Mouse (Mus musculus): ENCODE measurements around the gene Fcgr4. TPM values are rescaled to one million over a fixed set of nuclear protein-coding genes. Genes with fewer than 3 reads are reported as not detected.

Fcgr4 gene
- total and polyA plus RNA-seq, 3 experiments = not detected

GRCm38 (mm10) chr1:171011733-171012132, 7.0 kb upstream of the Fcgr4 start:
- no peak for TF ChIP-seq TAL1 (IDR thresholded peaks at IDR 0.05; ENCODE audit: low read length)
- TF ChIP-seq CHD1 (IDR thresholded peaks at IDR 0.05; ENCODE audit: low read depth, low read length) = no peak
- TF ChIP-seq ZNF384 (IDR thresholded peaks at IDR 0.05; ENCODE audit: low read depth, low read length) = no peak
- TF ChIP-seq KAT2A (conservative IDR thresholded peaks at IDR 0.05; ENCODE audit: low read depth, low read length) = no peak
- no peak for TF ChIP-seq MAX (IDR thresholded peaks at IDR 0.05; ENCODE audit: low read length)
- no peak overlapping the region for H3K9ac ChIP-seq (ENCODE audit: control insufficient read depth, low read depth, low read length, poor library complexity, severe bottlenecking)

GRCm38 (mm10) chr1:171016676-171017356, 1.9 kb upstream of the Fcgr4 start:
- Histone ChIP-seq H3K27me3 (ENCODE audit: control insufficient read depth in 1 of 2, insufficient read depth in 2 of 2, low read length in 2 of 2) (no peaks in the 10 kb centered on the region), H3K79me2 (ENCODE audit: control insufficient read depth, insufficient read depth, low read length, poor library complexity) (no peaks in the 10 kb centered on the region), H3K9ac (ENCODE audit: control insufficient read depth, low read depth, low read length, poor library complexity, severe bottlenecking) (no peak overlapping the region), H3K4me3 (ENCODE audit: control insufficient read depth in 1 of 2, insufficient read depth in 1 of 2, low read depth in 2 of 2, low read length in 2 of 2) (no peak overlapping the region), H3K36me3 (ENCODE audit: control insufficient read depth in 1 of 2, insufficient read depth in 2 of 2, low read length in 2 of 2) (no peaks in the 10 kb centered on the region), H3K9me3 (replicated peaks; ENCODE audit: insufficient read depth, low read length) (no peaks in the 10 kb centered on the region), H3K27ac (ENCODE audit: control insufficient read depth, low read depth, low read length) (no peak overlapping the region), H3K4me1 (ENCODE audit: control insufficient read depth in 1 of 2, insufficient read depth in 2 of 2, low read length in 2 of 2) (no peaks in the 10 kb centered on the region; a peak in 1 of 4 replicates)
- TF ChIP-seq MAZ (IDR thresholded peaks at IDR 0.05; ENCODE audit: low read depth, low read length) = no peak
- no peak for TF ChIP-seq JUND (IDR thresholded peaks at IDR 0.05; ENCODE audit: low read depth, low read length)
- no peak for TF ChIP-seq POLR2AphosphoS2 (IDR thresholded peaks at IDR 0.05; ENCODE audit: low read length)
- no peak for TF ChIP-seq ZKSCAN1 (IDR thresholded peaks at IDR 0.05; ENCODE audit: low read depth, low read length)
- no peak for TF ChIP-seq MEF2A (IDR thresholded peaks at IDR 0.05; ENCODE audit: extremely low read depth, insufficient replicate concordance, low read depth, low read length, poor library complexity, severe bottlenecking)
- TF ChIP-seq RCOR1 (IDR thresholded peaks at IDR 0.05; ENCODE audit: low read depth, low read length) = no peak
- TF ChIP-seq USF2 (IDR thresholded peaks at IDR 0.05; ENCODE audit: borderline replicate concordance in 1 of 2, insufficient read depth in 1 of 2, low read depth in 1 of 2, low read length in 2 of 2) = no peak
- no peak for TF ChIP-seq EP300 (IDR thresholded peaks at IDR 0.05; ENCODE audit: low read depth in 1 of 2, low read length in 2 of 2)
- TF ChIP-seq ZNF384 (IDR thresholded peaks at IDR 0.05; ENCODE audit: low read depth, low read length) = no peak
- no peak for TF ChIP-seq MXI1 (IDR thresholded peaks at IDR 0.05; ENCODE audit: low read depth, low read length)
- no peak for TF ChIP-seq ELF1 (IDR thresholded peaks at IDR 0.05; ENCODE audit: low read depth, low read length)
- TF ChIP-seq ZMIZ1 (IDR thresholded peaks at IDR 0.05; ENCODE audit: low read depth, low read length) = no peak
- TF ChIP-seq ETS1 (IDR thresholded peaks at IDR 0.05; ENCODE audit: low read depth, low read length) = no peak
- no peak for DNase-seq (ENCODE audit: low read depth, low spot score)

More at GRCm38 (mm10) chr1:171011733-171012132, 7.0 kb upstream of the Fcgr4 start:
- Histone ChIP-seq H3K4me3 (ENCODE audit: control insufficient read depth in 1 of 2, insufficient read depth in 1 of 2, low read depth in 2 of 2, low read length in 2 of 2) (no peak overlapping the region), H3K79me2 (ENCODE audit: control insufficient read depth, insufficient read depth, low read length, poor library complexity) (no peaks in the 10 kb centered on the region), H3K9me3 (replicated peaks; ENCODE audit: insufficient read depth, low read length) (no peaks in the 10 kb centered on the region), H3K4me1 (ENCODE audit: control insufficient read depth in 1 of 2, insufficient read depth in 2 of 2, low read length in 2 of 2) (no peaks in the 10 kb centered on the region), H3K27me3 (ENCODE audit: control insufficient read depth in 1 of 2, insufficient read depth in 2 of 2, low read length in 2 of 2) (no peaks in the 10 kb centered on the region), H3K27ac (ENCODE audit: control insufficient read depth, low read depth, low read length) (no peak overlapping the region), H3K36me3 (ENCODE audit: control insufficient read depth in 1 of 2, insufficient read depth in 2 of 2, low read length in 2 of 2) (no peaks in the 10 kb centered on the region)
- DNase-seq (ENCODE audit: low read depth, low spot score) = no peak

All from MEL (cell line).